Mouse (Mus musculus): ENCODE measurements at regions not wholly inside any gene's neighbourhood (a gene's known extent, or its start where the extent isn't known, plus 50 kb on each side); places are given as distances from the start of the nearest gene placed in this dataset.

- 42% methylated on average over 3 of the region's 3 CpGs for WGBS
These were observed 129.1 kb upstream of the Gdf10 start for GRCm38 (mm10) chr14:33794262-33794661.

GRCm38 (mm10) chr14:33797551-33798303 is 125.7 kb upstream of the Gdf10 start:
- Histone ChIP-seq H3K4me3 (ENCODE audit: insufficient read depth, low read depth, low read length) (no peak overlapping the region), H3K4me1 (ENCODE audit: control insufficient read depth, insufficient read depth, low read length) (peaks cover 16% of the 10 kb centered on the region; the same call in 1 of the 2 replicates), H3K27me3 (replicated peaks; ENCODE audit: control insufficient read depth, insufficient read depth, low read length) (no peaks in the 10 kb centered on the region), H3K27ac (ENCODE audit: insufficient read depth, low read depth, low read length) (no peak overlapping the region), H3K36me3 (ENCODE audit: control insufficient read depth, insufficient read depth, low read length) (no peaks in the 10 kb centered on the region)
- no peak for DNase-seq
- 73% methylated on average over 15 of the region's 15 CpGs for WGBS
- TF ChIP-seq CTCF (conservative IDR thresholded peaks at IDR 0.05; ENCODE audit: insufficient read depth, insufficient read length, low read depth, low read length), result no peak
- TF ChIP-seq POLR2A (IDR thresholded peaks at IDR 0.05; ENCODE audit: low read depth, low read length), result no peak

More at GRCm38 (mm10) chr14:33794262-33794661, 129.1 kb upstream of the Gdf10 start:
- no peaks in the 10 kb centered on the region for H3K27me3 ChIP-seq (replicated peaks; ENCODE audit: control insufficient read depth, insufficient read depth, low read length)
- TF ChIP-seq CTCF (conservative IDR thresholded peaks at IDR 0.05; ENCODE audit: insufficient read depth, insufficient read length, low read depth, low read length) (no peak), POLR2A (IDR thresholded peaks at IDR 0.05; ENCODE audit: low read depth, low read length) (no peak)
- peak; percentile 91 for DNase-seq
- H3K4me3 ChIP-seq (ENCODE audit: insufficient read depth, low read depth, low read length), result no peak overlapping the region
- H3K4me1 ChIP-seq (ENCODE audit: control insufficient read depth, insufficient read depth, low read length), result peaks cover 16% of the 10 kb centered on the region; the same call in 1 of the 2 replicates
- no peaks in the 10 kb centered on the region for H3K36me3 ChIP-seq (ENCODE audit: control insufficient read depth, insufficient read depth, low read length)
- H3K27ac ChIP-seq (ENCODE audit: insufficient read depth, low read depth, low read length), result peak overlapping the region; percentile 98

- no peak for DNase-seq
- H3K27ac ChIP-seq (ENCODE audit: insufficient read depth, low read depth, low read length), result no peak overlapping the region
- peaks cover 3% of the 10 kb centered on the region; the same call in 1 of the 2 replicates for H3K4me1 ChIP-seq (ENCODE audit: control insufficient read depth, insufficient read depth, low read length)
- no peaks in the 10 kb centered on the region for H3K27me3 ChIP-seq (replicated peaks; ENCODE audit: control insufficient read depth, insufficient read depth, low read length)
- 87% methylated on average over 3 of the region's 3 CpGs for WGBS
- H3K4me3 ChIP-seq (ENCODE audit: insufficient read depth, low read depth, low read length), result no peak overlapping the region
- H3K36me3 ChIP-seq (ENCODE audit: control insufficient read depth, insufficient read depth, low read length), result no peaks in the 10 kb centered on the region
- TF ChIP-seq POLR2A (IDR thresholded peaks at IDR 0.05; ENCODE audit: low read depth, low read length) (no peak), CTCF (conservative IDR thresholded peaks at IDR 0.05; ENCODE audit: insufficient read depth, insufficient read length, low read depth, low read length) (no peak)
These were observed 119.1 kb upstream of the Gdf10 start for GRCm38 (mm10) chr14:33804321-33804720.

GRCm38 (mm10) chr14:33804721-33805120 is 118.7 kb upstream of the Gdf10 start:
- TF ChIP-seq POLR2A (IDR thresholded peaks at IDR 0.05; ENCODE audit: low read depth, low read length) (no peak), CTCF (conservative IDR thresholded peaks at IDR 0.05; ENCODE audit: insufficient read depth, insufficient read length, low read depth, low read length) (no peak)
- 81% methylated on average over 6 of the region's 6 CpGs for whole genome bisulfite sequencing
- Histone ChIP-seq H3K4me3 (ENCODE audit: insufficient read depth, low read depth, low read length) (no peak overlapping the region), H3K27ac (ENCODE audit: insufficient read depth, low read depth, low read length) (no peak overlapping the region), H3K27me3 (replicated peaks; ENCODE audit: control insufficient read depth, insufficient read depth, low read length) (no peaks in the 10 kb centered on the region), H3K36me3 (ENCODE audit: control insufficient read depth, insufficient read depth, low read length) (no peaks in the 10 kb centered on the region), H3K4me1 (ENCODE audit: control insufficient read depth, insufficient read depth, low read length) (peaks cover 3% of the 10 kb centered on the region; the same call in 1 of the 2 replicates)
- no peak for DNase-seq

- H3K27ac ChIP-seq (ENCODE audit: insufficient read depth, low read depth, low read length), result no peak overlapping the region
- no peaks in the 10 kb centered on the region for H3K36me3 ChIP-seq (ENCODE audit: control insufficient read depth, insufficient read depth, low read length)
- no peak for TF ChIP-seq CTCF (conservative IDR thresholded peaks at IDR 0.05; ENCODE audit: insufficient read depth, insufficient read length, low read depth, low read length)
- no peak for TF ChIP-seq POLR2A (IDR thresholded peaks at IDR 0.05; ENCODE audit: low read depth, low read length)
- H3K27me3 ChIP-seq (replicated peaks; ENCODE audit: control insufficient read depth, insufficient read depth, low read length), result no peaks in the 10 kb centered on the region
- WGBS, result 44% methylated on average over 7 of the region's 7 CpGs
- H3K4me3 ChIP-seq (ENCODE audit: insufficient read depth, low read depth, low read length), result no peak overlapping the region
- no peak for DNase-seq
- peaks cover 3% of the 10 kb centered on the region; the same call in 1 of the 2 replicates for H3K4me1 ChIP-seq (ENCODE audit: control insufficient read depth, insufficient read depth, low read length)
These were observed 116.2 kb upstream of the Gdf10 start for GRCm38 (mm10) chr14:33807196-33807595.

- peaks cover 3% of the 10 kb centered on the region; the same call in 1 of the 2 replicates for H3K4me1 ChIP-seq (ENCODE audit: control insufficient read depth, insufficient read depth, low read length)
- peak overlapping the region; percentile 12; the same call in 1 of the 2 replicates for H3K27ac ChIP-seq (ENCODE audit: insufficient read depth, low read depth, low read length)
- DNase-seq, result peak; percentile 79
- no peaks in the 10 kb centered on the region for H3K36me3 ChIP-seq (ENCODE audit: control insufficient read depth, insufficient read depth, low read length)
- WGBS, result 32% methylated on average over 11 of the region's 11 CpGs
- no peak for TF ChIP-seq POLR2A (IDR thresholded peaks at IDR 0.05; ENCODE audit: low read depth, low read length)
- no peak for TF ChIP-seq CTCF (conservative IDR thresholded peaks at IDR 0.05; ENCODE audit: insufficient read depth, insufficient read length, low read depth, low read length)
- no peak overlapping the region for H3K4me3 ChIP-seq (ENCODE audit: insufficient read depth, low read depth, low read length)
- no peaks in the 10 kb centered on the region for H3K27me3 ChIP-seq (replicated peaks; ENCODE audit: control insufficient read depth, insufficient read depth, low read length)
These were observed 114.7 kb upstream of the Gdf10 start for GRCm38 (mm10) chr14:33808593-33809265.

GRCm38 (mm10) chr14:33810584-33810983 is 112.8 kb upstream of the Gdf10 start:
- Histone ChIP-seq H3K27me3 (replicated peaks; ENCODE audit: control insufficient read depth, insufficient read depth, low read length) (no peaks in the 10 kb centered on the region), H3K27ac (ENCODE audit: insufficient read depth, low read depth, low read length) (no peak overlapping the region), H3K4me1 (ENCODE audit: control insufficient read depth, insufficient read depth, low read length) (peaks cover 3% of the 10 kb centered on the region; the same call in 1 of the 2 replicates), H3K4me3 (ENCODE audit: insufficient read depth, low read depth, low read length) (no peak overlapping the region), H3K36me3 (ENCODE audit: control insufficient read depth, insufficient read depth, low read length) (no peaks in the 10 kb centered on the region)
- WGBS, result 98% methylated on average over 4 of the region's 4 CpGs
- DNase-seq, result no peak
- TF ChIP-seq POLR2A (IDR thresholded peaks at IDR 0.05; ENCODE audit: low read depth, low read length) (no peak), CTCF (conservative IDR thresholded peaks at IDR 0.05; ENCODE audit: insufficient read depth, insufficient read length, low read depth, low read length) (no peak)

All from kidney, adult 2 months (tissue).